Mouse (Mus musculus): ENCODE measurements around the gene Rhpn2.
A peak's percentile ranks its signal among the peaks of the same experiment; 100 is the strongest.

The Rhpn2 gene

GRCm38 (mm10) chr7:35388694-35389093 lies 54.7 kb downstream of the Rhpn2 start:
- no peak for DNase-seq (ENCODE audit: low spot score in 2 of 2)

GRCm38 (mm10) chr7:35392935-35393334 lies 59.0 kb downstream of the Rhpn2 start:
- DNase-seq (ENCODE audit: low spot score in 2 of 2) = no peak

GRCm38 (mm10) chr7:35395734-35396456 lies 61.9 kb downstream of the Rhpn2 start:
- DNase-seq (ENCODE audit: low spot score in 2 of 2) = no peak

GRCm38 (mm10) chr7:35396542-35397168 lies 62.7 kb downstream of the Rhpn2 start, which contains the start of the genes Faap24 and Cep89:
Gene Faap24 (minus strand): TSS chr7:35396836.
Gene Cep89 (plus strand): TSS chr7:35397035.
- peak; percentile 93 to 97 for DNase-seq (ENCODE audit: low spot score in 2 of 2)

GRCm38 (mm10) chr7:35401169-35401568 lies 67.2 kb downstream of the Rhpn2 start:
- no peak for DNase-seq (ENCODE audit: low spot score in 2 of 2)

- no peak for DNase-seq (ENCODE audit: low spot score in 2 of 2)
Measured at GRCm38 (mm10) chr7:35415226-35415625, 81.3 kb downstream of the Rhpn2 start.

GRCm38 (mm10) chr7:35415801-35416653 lies 82.1 kb downstream of the Rhpn2 start:
- no peak for DNase-seq (ENCODE audit: low spot score in 2 of 2)

GRCm38 (mm10) chr7:35416654-35416948 lies 82.6 kb downstream of the Rhpn2 start:
- no peak for DNase-seq (ENCODE audit: low spot score in 2 of 2)

GRCm38 (mm10) chr7:35423071-35423470 lies 89.1 kb downstream of the Rhpn2 start:
- DNase-seq (ENCODE audit: low spot score in 2 of 2) = no peak

- DNase-seq (ENCODE audit: low spot score in 2 of 2) = no peak
Measured at GRCm38 (mm10) chr7:35428146-35428545, 94.2 kb downstream of the Rhpn2 start.

- no peak for DNase-seq (ENCODE audit: low spot score in 2 of 2)
Measured at GRCm38 (mm10) chr7:35435266-35435665, 101.3 kb downstream of the Rhpn2 start.

Data from right cerebral cortex, postnatal 36 days (tissue).